Mouse (Mus musculus) neural tube, embryonic 15.5 days (tissue): ENCODE measurements at regions not wholly inside any gene's neighbourhood (a gene's known extent, or its start where the extent isn't known, plus 50 kb on each side); places are given as distances from the start of the nearest gene placed in this dataset.
"Not testable (repeated sequence)": the region's sequence is repeated elsewhere in the genome, so short reads cannot be mapped to it uniquely, and the experiment has no call there.

Experiments used
- ATAC-seq: fragments of 200-750 bp; cut with Nextera tagmentation; 2 replicates; pipeline ENCODE4 v1.8.0; 2017; ENCODE audit warnings: mild to moderate bottlenecking, moderate TSS enrichment, moderate library complexity; ENCODE audit not compliant: low FRiP score
- H3K27ac ChIP-seq: fragments of 300-500 bp; sonication (generic); replicated peaks from 2 replicates; pipeline ENCODE4 v1.5.1; 2015; ENCODE audit warnings: mild to moderate bottlenecking, inconsistent platforms
- H3K27me3 ChIP-seq: fragments of 300-500 bp; sonication (generic); replicated peaks from 2 replicates; pipeline ENCODE4 v1.6.1; 2015; ENCODE audit warnings: inconsistent platforms
- H3K36me3 ChIP-seq: fragments of 300-500 bp; sonication (generic); 2 replicates; pipeline ENCODE4 v1.6.1; 2015; ENCODE audit warnings: inconsistent platforms
- H3K4me1 ChIP-seq: fragments of 300-500 bp; sonication (generic); 2 replicates; pipeline ENCODE4 v1.6.1; 2015; ENCODE audit warnings: inconsistent platforms
- H3K4me2 ChIP-seq: fragments of 300-500 bp; sonication (generic); 2 replicates; pipeline ENCODE4 v1.6.1; 2015; ENCODE audit warnings: inconsistent platforms, mild to moderate bottlenecking, moderate library complexity
- H3K4me3 ChIP-seq: fragments of 300-500 bp; sonication (generic); replicated peaks from 2 replicates; pipeline ENCODE4 v1.5.1; 2015; ENCODE audit warnings: mild to moderate bottlenecking, inconsistent platforms
- H3K9ac ChIP-seq: fragments of 300-500 bp; sonication (generic); replicated peaks from 2 replicates; pipeline ENCODE4 v1.6.1; 2015; ENCODE audit warnings: mild to moderate bottlenecking, inconsistent platforms
- H3K9me3 ChIP-seq: fragments of 300-500 bp; sonication (generic); replicated peaks from 2 replicates; pipeline ENCODE4 v1.6.1; 2016; ENCODE audit warnings: inconsistent platforms
- WGBS: fragments of 180-500 bp; shearing (Covaris S2); methylation state at CpG from one replicate; pipeline ENCODE4 v1.1.7; 2015; ENCODE audit warnings: mixed read lengths; 5-methylcytosine and 5-hydroxymethylcytosine counted together

DNA sequence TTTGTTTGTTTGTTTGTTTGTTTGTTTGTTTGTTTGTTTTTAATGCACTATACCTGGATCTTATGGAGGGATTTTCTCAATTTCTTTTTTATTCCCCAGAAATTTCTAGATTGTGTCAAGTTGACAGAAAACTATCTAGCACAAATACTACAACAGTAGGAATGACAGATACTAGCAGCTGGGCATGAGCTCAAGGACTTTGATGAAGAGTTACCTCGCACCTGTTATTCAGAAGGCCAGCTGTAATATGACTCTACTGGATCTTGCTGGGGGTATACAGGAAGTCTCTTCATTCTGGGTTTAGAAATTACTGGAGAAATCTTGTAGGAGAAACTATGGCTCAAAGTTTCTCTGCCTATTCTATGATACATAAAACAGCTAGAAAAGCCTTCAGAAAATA lies 994.4 kb downstream of the Basp1 start:
- WGBS = 91% methylated on average over 1 of the region's 1 CpGs
- Histone ChIP-seq H3K4me3 (no peak overlapping the region), H3K36me3 (no peaks in the 10 kb centered on the region), H3K9me3 (no peaks in the 10 kb centered on the region), H3K27ac (no peak overlapping the region), H3K9ac (no peak overlapping the region), H3K4me2 (no peak overlapping the region), H3K27me3 (no peaks in the 10 kb centered on the region), H3K4me1 (no peaks in the 10 kb centered on the region)
- no peak for ATAC-seq

DNA sequence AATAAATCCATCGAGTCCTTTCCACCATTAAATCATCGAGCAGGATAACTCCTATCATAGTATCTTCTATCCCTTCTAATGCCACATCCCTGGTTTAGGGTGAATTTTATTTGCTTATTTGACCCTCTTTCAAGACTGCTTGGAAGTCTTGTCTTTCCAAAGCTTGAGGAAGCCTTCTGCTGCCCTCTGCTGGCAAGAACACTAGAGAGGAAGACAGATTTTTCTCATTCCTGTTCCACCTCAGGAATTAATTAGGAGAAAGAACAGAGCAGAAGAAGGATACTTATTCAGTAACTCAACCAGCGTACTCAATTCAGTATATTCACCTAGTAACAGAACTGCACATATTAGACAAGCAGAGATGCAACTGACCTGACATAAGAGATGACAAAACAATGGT lies 1005.9 kb downstream of the Basp1 start:
- no peaks in the 10 kb centered on the region for H3K27me3 ChIP-seq
- H3K4me1 ChIP-seq = no peaks in the 10 kb centered on the region
- no peaks in the 10 kb centered on the region for H3K36me3 ChIP-seq
- H3K4me3 ChIP-seq = no peak overlapping the region
- 65% methylated on average over 3 of the region's 3 CpGs for WGBS
- H3K4me2 ChIP-seq = no peak overlapping the region
- no peak overlapping the region for H3K9ac ChIP-seq
- no peaks in the 10 kb centered on the region for H3K9me3 ChIP-seq
- no peak overlapping the region for H3K27ac ChIP-seq
- no peak for ATAC-seq

DNA sequence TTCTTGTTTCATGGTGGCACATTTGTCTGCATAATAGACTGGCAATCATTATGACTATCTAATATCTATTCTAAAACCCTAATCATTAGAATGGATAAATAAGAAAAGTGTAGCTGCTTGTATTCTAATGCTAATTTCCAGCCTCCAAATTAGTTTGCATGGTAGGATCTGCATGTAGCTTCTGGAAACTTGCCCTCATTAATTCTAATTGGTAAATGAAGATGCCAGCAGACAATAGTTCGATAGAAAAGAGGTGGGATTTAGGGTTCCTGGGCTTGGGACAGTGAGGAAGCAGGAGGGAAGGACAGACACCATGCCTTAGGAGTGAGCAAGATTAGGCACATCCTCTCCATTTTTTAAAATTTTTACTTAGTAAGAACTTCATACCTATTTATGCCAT lies 1008.3 kb downstream of the Basp1 start:
- H3K4me1 ChIP-seq = no peaks in the 10 kb centered on the region
- no peak overlapping the region for H3K4me2 ChIP-seq
- H3K27me3 ChIP-seq = no peaks in the 10 kb centered on the region
- H3K9me3 ChIP-seq = no peaks in the 10 kb centered on the region
- H3K36me3 ChIP-seq = no peaks in the 10 kb centered on the region
- H3K27ac ChIP-seq = no peak overlapping the region
- ATAC-seq = no peak
- no peak overlapping the region for H3K4me3 ChIP-seq
- no peak overlapping the region for H3K9ac ChIP-seq
- WGBS = 49% methylated on average over 1 of the region's 1 CpGs

DNA sequence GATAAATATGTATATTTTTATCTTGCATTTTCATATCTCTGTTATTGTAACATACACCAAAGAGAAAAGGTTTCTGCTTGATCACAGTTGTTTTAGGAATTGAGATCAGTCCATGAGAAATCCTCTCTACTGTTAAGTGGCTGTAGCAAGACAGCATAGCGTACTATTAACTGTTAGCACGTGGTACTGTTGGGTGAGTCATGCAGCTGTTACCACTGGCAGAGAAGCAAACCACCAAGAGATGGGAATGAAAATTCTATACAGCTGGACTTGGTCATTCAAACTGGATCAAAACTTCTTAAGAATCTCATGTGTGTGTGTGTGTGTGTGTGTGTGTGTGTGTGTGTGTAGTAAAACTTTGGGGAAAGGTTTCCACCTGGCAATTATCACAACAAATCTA lies 1013.5 kb downstream of the Basp1 start:
- Histone ChIP-seq H3K9ac (no peak overlapping the region), H3K9me3 (no peaks in the 10 kb centered on the region), H3K36me3 (no peaks in the 10 kb centered on the region), H3K27me3 (no peaks in the 10 kb centered on the region), H3K27ac (no peak overlapping the region), H3K4me3 (no peak overlapping the region), H3K4me2 (no peak overlapping the region), H3K4me1 (no peaks in the 10 kb centered on the region)
- ATAC-seq = no peak
- WGBS = 89% methylated on average over 2 of the region's 2 CpGs

DNA sequence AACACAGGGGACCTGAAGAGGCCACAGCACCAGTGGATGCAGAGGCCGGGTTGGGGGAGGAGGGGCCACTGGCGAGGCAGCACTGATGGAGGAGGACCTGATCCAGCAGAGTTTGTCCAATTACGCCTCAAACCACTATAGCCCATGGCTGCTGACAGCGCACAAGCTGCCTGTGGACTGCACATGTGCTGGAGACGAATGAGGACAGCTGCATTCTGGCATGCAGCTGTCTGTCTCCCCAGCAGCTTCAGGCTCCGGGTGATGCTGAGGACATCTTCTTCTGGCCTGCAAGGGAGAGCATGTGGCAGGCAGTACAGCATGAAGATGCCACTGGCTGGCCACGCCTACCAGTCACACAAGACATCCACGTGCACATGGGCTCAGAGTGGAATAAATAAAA lies 1055.2 kb downstream of the Basp1 start:
- no peak overlapping the region for H3K27ac ChIP-seq
- ATAC-seq = no peak
- H3K9ac ChIP-seq = no peak overlapping the region
- H3K36me3 ChIP-seq = no peaks in the 10 kb centered on the region
- no peaks in the 10 kb centered on the region for H3K27me3 ChIP-seq
- H3K9me3 ChIP-seq = no peaks in the 10 kb centered on the region
- H3K4me1 ChIP-seq = no peaks in the 10 kb centered on the region
- 87% methylated on average over 8 of the region's 8 CpGs for WGBS
- no peak overlapping the region for H3K4me2 ChIP-seq
- H3K4me3 ChIP-seq = no peak overlapping the region

DNA sequence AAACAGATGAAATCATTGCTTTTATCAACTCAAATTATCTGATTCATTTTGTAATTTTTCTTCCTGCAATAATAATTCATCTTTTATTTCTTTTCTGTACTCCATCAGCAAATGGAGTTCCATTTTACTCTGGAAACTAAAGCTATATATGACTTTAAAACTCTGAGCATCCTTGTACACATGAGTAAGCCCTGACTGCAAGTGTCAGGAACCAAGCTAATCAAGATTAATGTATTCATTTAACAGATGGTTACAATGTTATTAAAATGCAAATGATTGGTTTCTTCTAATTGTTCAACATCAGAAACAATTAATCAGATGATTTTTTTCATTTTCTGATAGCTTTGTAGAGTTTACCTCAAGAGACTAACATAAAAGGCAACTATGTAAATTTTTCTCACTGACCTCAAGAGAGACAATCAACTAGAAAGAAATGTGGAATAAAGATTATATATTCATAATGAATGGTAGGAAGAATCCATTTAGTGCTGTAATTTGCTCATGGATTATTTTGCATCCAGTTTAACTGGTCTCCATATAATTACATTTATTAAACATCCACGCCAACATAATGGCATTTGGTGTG lies 1064.5 kb downstream of the Basp1 start:
- Histone ChIP-seq H3K9ac (no peak overlapping the region), H3K9me3 (no peaks in the 10 kb centered on the region), H3K27me3 (no peaks in the 10 kb centered on the region), H3K36me3 (no peaks in the 10 kb centered on the region), H3K27ac (no peak overlapping the region), H3K4me1 (no peaks in the 10 kb centered on the region), H3K4me2 (no peak overlapping the region), H3K4me3 (no peak overlapping the region)
- ATAC-seq = no peak
- WGBS = 44% methylated on average over 1 of the region's 1 CpGs

DNA sequence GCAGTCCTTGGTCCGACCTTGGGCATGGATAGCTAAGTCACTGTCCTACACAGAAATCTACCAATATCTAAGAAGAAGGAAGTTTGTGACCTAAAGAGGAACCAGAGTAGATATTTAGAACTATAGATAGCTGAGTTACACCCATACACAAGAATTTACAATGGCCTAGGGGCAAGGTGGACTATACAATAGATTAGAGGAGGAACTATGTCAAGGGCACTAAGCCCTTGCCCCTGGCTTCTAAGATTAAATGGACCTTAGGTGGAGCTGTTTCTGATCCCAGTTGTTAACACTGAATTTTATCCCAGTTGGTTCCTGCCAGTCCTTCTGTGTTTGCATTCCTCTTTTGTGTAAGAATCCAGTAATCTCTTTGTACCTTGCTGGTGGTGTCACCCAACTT lies 1077.7 kb downstream of the Basp1 start:
- not testable (repeated sequence) for H3K36me3 ChIP-seq, H3K9me3 ChIP-seq, H3K4me3 ChIP-seq, ATAC-seq, H3K27ac ChIP-seq, H3K4me1 ChIP-seq, H3K27me3 ChIP-seq, H3K9ac ChIP-seq, H3K4me2 ChIP-seq
- WGBS = 83% methylated on average over 1 of the region's 1 CpGs

DNA sequence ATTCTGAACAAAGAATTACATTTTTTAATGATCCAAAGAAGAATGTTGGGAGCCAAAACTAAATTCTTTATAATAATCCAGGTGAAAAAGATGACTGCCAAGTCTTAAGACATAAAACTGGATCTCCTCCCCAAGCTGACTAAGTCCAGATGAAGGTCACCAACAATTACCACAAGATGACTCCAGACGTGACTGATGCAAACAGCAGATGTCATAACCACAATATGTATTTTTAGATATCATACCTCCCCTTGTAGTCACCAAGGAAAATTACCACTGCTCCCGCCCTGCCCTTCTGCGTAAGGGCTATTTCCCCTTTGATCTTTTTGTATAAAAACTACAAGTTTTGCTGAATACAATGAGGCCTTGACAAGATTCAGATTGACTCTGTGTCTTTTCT lies 1110.4 kb downstream of the Basp1 start:
- not testable (repeated sequence) for H3K9me3 ChIP-seq, H3K9ac ChIP-seq, H3K36me3 ChIP-seq, ATAC-seq, H3K27ac ChIP-seq, H3K27me3 ChIP-seq, H3K4me2 ChIP-seq, H3K4me1 ChIP-seq, H3K4me3 ChIP-seq
- WGBS = 91% methylated on average over 3 of the region's 3 CpGs

DNA sequence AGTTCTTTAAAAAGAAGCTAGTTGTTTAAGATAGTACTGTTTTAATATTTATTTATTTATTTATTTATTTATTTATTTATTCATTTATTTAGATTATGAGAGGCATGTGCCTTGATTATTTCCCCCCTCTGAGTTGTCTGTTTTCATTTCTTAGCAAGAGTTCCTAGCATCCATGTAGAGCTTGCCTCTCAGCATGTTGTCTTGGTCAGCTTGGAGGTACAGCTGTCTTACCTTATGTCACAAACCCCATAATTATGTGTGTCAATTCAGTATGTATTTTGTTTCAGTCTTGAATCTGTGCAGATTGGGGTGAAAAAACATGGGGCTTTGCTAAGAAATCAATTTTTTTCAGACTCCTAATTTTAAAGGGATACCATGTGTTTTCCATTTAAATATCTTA lies 1116.3 kb downstream of the Basp1 start:
- no peaks in the 10 kb centered on the region for H3K27me3 ChIP-seq
- H3K4me3 ChIP-seq = no peak overlapping the region
- no peak overlapping the region for H3K9ac ChIP-seq
- H3K4me1 ChIP-seq = no peaks in the 10 kb centered on the region
- H3K36me3 ChIP-seq = no peaks in the 10 kb centered on the region
- no peak for ATAC-seq
- H3K27ac ChIP-seq = no peak overlapping the region
- H3K4me2 ChIP-seq = no peak overlapping the region
- no peaks in the 10 kb centered on the region for H3K9me3 ChIP-seq

DNA sequence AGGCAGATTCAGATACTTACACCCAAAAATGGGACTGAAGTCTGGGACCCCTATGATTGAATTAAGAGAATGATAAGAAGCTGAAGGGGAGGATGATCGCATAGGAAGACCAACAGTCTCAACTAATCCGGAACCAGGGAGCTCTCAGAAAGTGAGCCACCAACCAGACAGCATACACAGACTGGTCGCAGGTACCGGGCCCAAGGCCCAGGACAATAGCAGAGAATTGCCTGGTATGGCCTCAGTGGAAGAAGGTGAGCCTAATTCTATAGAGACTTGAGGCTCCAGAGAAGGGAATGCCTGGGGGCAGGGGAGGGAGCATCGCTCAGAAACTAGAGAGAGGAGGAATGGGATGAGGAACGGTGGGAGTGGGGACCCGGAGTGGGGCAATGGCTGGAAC lies 1116.8 kb downstream of the Basp1 start:
- no peak for ATAC-seq
- Histone ChIP-seq H3K27me3 (no peaks in the 10 kb centered on the region), H3K36me3 (no peaks in the 10 kb centered on the region), H3K4me2 (no peak overlapping the region), H3K27ac (no peak overlapping the region), H3K9ac (no peak overlapping the region), H3K4me3 (no peak overlapping the region), H3K4me1 (no peaks in the 10 kb centered on the region), H3K9me3 (no peaks in the 10 kb centered on the region)
- WGBS = 97% methylated on average over 7 of the region's 7 CpGs

DNA sequence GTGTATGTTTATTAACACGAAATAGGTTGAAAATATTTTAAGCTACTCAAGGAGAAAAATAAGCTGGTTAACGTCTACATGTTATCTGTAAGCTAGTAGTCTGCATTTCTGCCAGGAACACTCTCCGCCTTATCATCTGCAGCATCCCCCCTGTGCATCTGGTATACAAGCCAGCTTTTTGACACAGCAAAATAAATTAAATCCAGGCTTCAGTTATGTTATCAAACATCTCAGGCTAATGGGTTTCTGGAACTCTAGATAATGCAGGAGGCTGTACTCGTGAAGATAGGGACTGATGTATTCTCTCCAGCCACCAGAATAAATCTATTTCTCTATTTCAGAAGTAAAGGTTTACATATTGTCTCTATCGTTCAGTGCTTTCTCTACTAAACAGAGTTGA lies 1138.5 kb downstream of the Basp1 start:
- no peak for ATAC-seq
- 65% methylated on average over 5 of the region's 5 CpGs for WGBS

DNA sequence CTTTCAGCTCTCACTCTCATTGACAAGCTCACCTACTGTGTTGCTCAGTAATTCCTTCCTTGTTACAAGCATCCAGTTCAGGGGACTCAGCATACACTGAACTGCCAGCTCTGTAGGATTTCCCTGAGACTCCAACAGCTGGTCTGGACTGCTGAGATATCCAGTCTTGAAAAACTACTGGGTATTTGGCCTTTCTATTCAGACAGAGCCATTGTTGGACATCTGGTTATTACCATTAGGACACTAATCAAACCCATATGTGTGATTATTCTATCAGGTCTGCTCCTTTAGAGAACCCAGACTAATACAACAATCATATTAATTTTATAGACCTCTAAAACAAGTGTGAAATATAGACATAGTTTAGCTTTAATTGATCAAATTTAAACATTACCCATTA lies 1146.2 kb downstream of the Basp1 start:
- no peak for ATAC-seq
- no peak overlapping the region for H3K9ac ChIP-seq
- no peaks in the 10 kb centered on the region for H3K9me3 ChIP-seq
- H3K36me3 ChIP-seq = no peaks in the 10 kb centered on the region
- H3K4me1 ChIP-seq = no peaks in the 10 kb centered on the region
- H3K4me2 ChIP-seq = no peak overlapping the region
- H3K4me3 ChIP-seq = no peak overlapping the region
- H3K27me3 ChIP-seq = no peaks in the 10 kb centered on the region
- no peak overlapping the region for H3K27ac ChIP-seq

More for the DNA sequence above, 1138.5 kb downstream of the Basp1 start:
- Histone ChIP-seq H3K27ac (no peak overlapping the region), H3K9ac (no peak overlapping the region), H3K9me3 (no peaks in the 10 kb centered on the region), H3K27me3 (no peaks in the 10 kb centered on the region), H3K4me3 (no peak overlapping the region), H3K36me3 (no peaks in the 10 kb centered on the region), H3K4me1 (no peaks in the 10 kb centered on the region), H3K4me2 (no peak overlapping the region)
